Mouse (Mus musculus) ES-E14 (cell line): ENCODE measurements around the gene Odf2.

Experiments used
- CHD2 ChIP-seq: IDR thresholded peaks from 2 replicates; pipeline ENCODE4 v1.6.1; 2014; ENCODE audit warnings: mild to moderate bottlenecking, low read depth, low read length, inconsistent platforms
- HCFC1 ChIP-seq: IDR thresholded peaks from 2 replicates; pipeline ENCODE4 v1.6.1; 2012; ENCODE audit warnings: low read length, inconsistent platforms, borderline replicate concordance; ENCODE audit not compliant: insufficient read depth
- ZNF384 ChIP-seq: IDR thresholded peaks from 2 replicates; pipeline ENCODE4 v1.6.1; 2012; ENCODE audit warnings: low read depth, low read length, inconsistent platforms

DNA sequence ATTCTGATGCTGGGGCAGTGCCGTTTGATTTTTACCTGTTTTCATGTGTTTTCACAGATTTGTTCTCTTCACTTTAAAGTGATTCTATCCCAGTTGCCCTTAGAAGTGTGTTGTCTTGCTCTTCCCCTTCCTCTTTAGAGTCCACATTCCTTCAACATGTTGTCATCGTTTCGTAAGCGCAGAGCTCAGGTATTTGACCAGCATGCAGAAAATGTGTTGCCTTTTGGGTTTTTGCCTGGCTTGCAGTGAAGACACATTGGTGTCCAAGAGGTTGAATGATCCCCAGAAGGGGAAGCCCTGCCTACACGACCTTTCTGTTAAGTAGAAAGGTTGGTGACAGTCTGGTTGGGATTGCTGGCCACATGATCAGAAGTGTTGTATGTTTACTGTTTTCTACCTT, 79.6 kb downstream of the Odf2 start:
- TF ChIP-seq ZNF384 (no peak), CHD2 (no peak), HCFC1 (no peak)
